ENCODE assay signal across 9 mouse cellular contexts in genomic region chr9:51660908-51661874, GRCm38 (mm10).
DNase-seq lines count a peak whose midpoint lies in the region; ATAC-seq and TF ChIP-seq lines count a peak whose summit lies in the region.
"Had no signal": no experiment of that assay in that cellular context is flagged by ENCODE, and none has a peak within 500 bp of the region (broad histone marks: within the 10 kb centered on the region; RNA-seq: fewer than 3 reads in every experiment).

No protein-coding gene starts in this region.

- no peak for ATAC-seq in liver, postnatal 0 days

- TF ChIP-seq CTCF in liver, adult 2 months (IDR thresholded peaks at IDR 0.05; ENCODE audit: low read depth, low read length): no peak
- TF ChIP-seq CTCF in liver, postnatal 0 days (IDR thresholded peaks at IDR 0.05; ENCODE audit: low read depth): no peak

- 0 out of 2 replicates have a peak, but pooled peaks cover 3% of the 10 kb centered on the region for H3K27me3 ChIP-seq in liver, adult 2 months (ENCODE audit: control insufficient read depth, insufficient read depth, low read length)
- H3K27me3 ChIP-seq in liver, postnatal 0 days (ENCODE audit: insufficient read depth, low read length): no peaks in the 10 kb centered on the region

- peak; percentile 17 for DNase-seq in adrenal gland, postnatal 10 days
- DNase-seq in adrenal gland, adult (ENCODE audit: inconsistent age in 2 of 2, low spot score in 1 of 2): no peak
- DNase-seq in liver, adult 2 months (ENCODE audit: extremely low read depth, low read depth, low spot score): peak; percentile 4
- DNase-seq in liver, postnatal 0 days: no peak
- peak; percentile 52 for DNase-seq in gastrocnemius, adult 18-20 months (ENCODE audit: low spot score)
- DNase-seq in left cerebral cortex, postnatal 36 days (ENCODE audit: low spot score in 2 of 2): peak; percentile 17 to 18
- DNase-seq in spleen, adult 18-20 months: no peak
- DNase-seq in B cell, adult 2 months: no peak

- 81% methylated on average over 7 of the region's 7 CpGs for WGBS in liver, adult 2 months
- 78% methylated on average over 7 of the region's 7 CpGs for WGBS in liver, postnatal 0 days (ENCODE audit: insufficient replicate concordance)

- no peaks in the 10 kb centered on the region for H3K9me3 ChIP-seq in liver, postnatal 0 days (ENCODE audit: low read length)

- no peak overlapping the region for H3K27ac ChIP-seq in liver, adult 2 months (replicated peaks; ENCODE audit: insufficient read depth, low read depth, low read length)
- H3K27ac ChIP-seq in liver, postnatal 0 days (ENCODE audit: low read depth): no peak overlapping the region

- TF ChIP-seq EP300 in liver, postnatal 0 days (IDR thresholded peaks at IDR 0.05; ENCODE audit: low read depth): no peak

- H3K9ac ChIP-seq in liver, adult 2 months (ENCODE audit: low read depth, low read length): no peak overlapping the region
- H3K9ac ChIP-seq in liver, postnatal 0 days (replicated peaks): no peak overlapping the region

- H3K4me1 ChIP-seq in liver, adult 2 months (ENCODE audit: control insufficient read depth, insufficient read depth, low read length): no peaks in the 10 kb centered on the region; the same call in 1 of the 2 replicates
- H3K4me1 ChIP-seq in liver, postnatal 0 days (ENCODE audit: insufficient read depth): no peaks in the 10 kb centered on the region

- H3K4me2 ChIP-seq in liver, postnatal 0 days (ENCODE audit: low read depth, low read length): no peak overlapping the region
- H3K4me2 ChIP-seq: midbrain, embryonic 11.5 days had no signal

- H3K79me2 ChIP-seq in liver, adult 2 months (ENCODE audit: control insufficient read depth, insufficient read depth, low read length): no peaks in the 10 kb centered on the region

- intact Hi-C loops in left cerebral cortex, postnatal 36 days (cut with DNase I): loop anchor here (10.0 kb wide), 1 partner anchor 104 kb away; the partner anchor contains the start of gene Arhgap20

- H3K36me3 ChIP-seq in liver, adult 2 months (ENCODE audit: control insufficient read depth, insufficient read depth, low read length): no peaks in the 10 kb centered on the region
- no peaks in the 10 kb centered on the region for H3K36me3 ChIP-seq in liver, postnatal 0 days (replicated peaks; ENCODE audit: insufficient read depth, low read length)

- TF ChIP-seq POLR2A in liver, adult 2 months (IDR thresholded peaks at IDR 0.05; ENCODE audit: extremely low read depth, insufficient read depth, low read length): no peak

- no peak overlapping the region for H3K4me3 ChIP-seq in liver, adult 2 months (ENCODE audit: insufficient read depth, low read depth, low read length)
- H3K4me3 ChIP-seq in liver, postnatal 0 days (ENCODE audit: low read depth, low read length): no peak overlapping the region

Comparison
In these comparisons a context has a peak if more than half of its experiments do, and no peak if none do; other contexts are left out.
1. DNase-seq: peak in adrenal gland, postnatal 10 days (single experiment), liver, adult 2 months (single experiment), gastrocnemius, adult 18-20 months (single experiment) and left cerebral cortex, postnatal 36 days (2 of 2); none in adrenal gland, adult (0 of 2), liver, postnatal 0 days (single experiment), spleen, adult 18-20 months (0 of 2) and B cell, adult 2 months (0 of 2).